Mouse (Mus musculus) kidney, postnatal 0 days (tissue): ENCODE measurements at regions not wholly inside any gene's neighbourhood (a gene's known extent, or its start where the extent isn't known, plus 50 kb on each side); places are given as distances from the start of the nearest gene placed in this dataset.
A peak's percentile ranks its signal among the peaks of the same experiment; 100 is the strongest.

Source experiments
- ATAC-seq: fragments of 200-750 bp; cut with Nextera tagmentation; replicated peaks from 2 replicates; pipeline ENCODE4 v1.8.0; 2017; ENCODE audit warnings: low read depth, moderate number of reproducible peaks, moderate TSS enrichment, moderate library complexity; ENCODE audit not compliant: low FRiP score
- DNase-seq: peaks from one replicate; pipeline ENCODE4 v3.0.0-alpha.2; 2016; ENCODE audit warnings: low spot score
- H3K27ac ChIP-seq: fragments of 300-500 bp; sonication (generic); 2 replicates; pipeline ENCODE4 v1.5.1; 2014; ENCODE audit warnings: mild to moderate bottlenecking
- H3K27me3 ChIP-seq: fragments of 300-500 bp; sonication (generic); 2 replicates; pipeline ENCODE4 v1.6.1; 2014; ENCODE audit warnings: low read length, mixed read lengths; ENCODE audit not compliant: insufficient read depth
- H3K36me3 ChIP-seq: fragments of 300-500 bp; sonication (generic); 2 replicates; pipeline ENCODE4 v1.6.1; 2014; ENCODE audit warnings: low read length, mixed read lengths; ENCODE audit not compliant: insufficient read depth
- H3K4me1 ChIP-seq: fragments of 300-500 bp; sonication (generic); replicated peaks from 2 replicates; pipeline ENCODE4 v1.6.1; 2014; ENCODE audit warnings: antibody characterized with exemption, low read length, mixed read lengths; ENCODE audit not compliant: insufficient read depth
- H3K4me2 ChIP-seq: fragments of 300-500 bp; sonication (generic); 2 replicates; pipeline ENCODE4 v1.6.1; 2014; ENCODE audit warnings: mild to moderate bottlenecking, low read length, moderate library complexity, mixed read lengths
- H3K4me3 ChIP-seq: fragments of 300-500 bp; sonication (generic); replicated peaks from 2 replicates; pipeline ENCODE4 v1.5.1; 2014; ENCODE audit warnings: low read depth, low read length
- H3K9ac ChIP-seq: fragments of 300-500 bp; sonication (generic); 2 replicates; pipeline ENCODE4 v1.6.1; 2014; ENCODE audit warnings: low read depth, low read length
- H3K9me3 ChIP-seq: fragments of 300-500 bp; sonication (generic); replicated peaks from 2 replicates; pipeline ENCODE4 v1.6.1; 2016; ENCODE audit warnings: low read length, inconsistent platforms, mixed read lengths
- CTCF ChIP-seq: IDR thresholded peaks from 2 replicates; pipeline ENCODE4 v1.5.1; 2016; ENCODE audit warnings: antibody characterized with exemption, low read depth, mild to moderate bottlenecking, moderate library complexity
- WGBS: fragments of 180-500 bp; shearing (Covaris S2); extraction: QIAGEN DNeasy Blood & Tissue Kit; methylation state at CpG from one replicate; pipeline ENCODE4 v1.1.7; 2014; 5-methylcytosine and 5-hydroxymethylcytosine counted together

DNA sequence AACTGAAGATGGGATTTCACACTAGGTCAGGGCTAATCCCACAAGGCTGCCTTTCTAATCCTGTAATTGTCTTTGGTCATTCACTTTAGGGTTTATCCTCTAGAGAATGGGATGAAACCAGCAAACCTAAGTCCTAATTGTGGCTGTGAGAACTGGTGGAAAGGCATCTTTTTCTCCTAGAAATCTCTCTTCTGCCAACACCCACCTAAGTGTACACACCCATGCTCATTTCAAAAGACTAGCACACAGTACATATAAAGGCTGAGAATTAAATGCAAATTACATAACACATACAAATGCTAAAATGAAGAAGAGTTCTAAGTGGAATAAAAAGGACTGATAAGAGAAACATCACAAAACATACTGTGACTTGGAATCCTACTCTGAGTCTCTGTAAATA lies 579.5 kb downstream of the Eepd1 start:
- no peak overlapping the region for H3K4me2 ChIP-seq
- no peaks in the 10 kb centered on the region for H3K27me3 ChIP-seq
- no peak overlapping the region for H3K9ac ChIP-seq
- no peaks in the 10 kb centered on the region for H3K4me1 ChIP-seq
- no peak for DNase-seq
- H3K27ac ChIP-seq: no peak overlapping the region
- no peak for TF ChIP-seq CTCF
- no peaks in the 10 kb centered on the region for H3K9me3 ChIP-seq
- no peaks in the 10 kb centered on the region for H3K36me3 ChIP-seq
- ATAC-seq: no peak
- H3K4me3 ChIP-seq: no peak overlapping the region

- Histone ChIP-seq H3K27ac (no peak overlapping the region), H3K4me1 (no peaks in the 10 kb centered on the region), H3K9ac (no peak overlapping the region), H3K4me3 (no peak overlapping the region), H3K27me3 (no peaks in the 10 kb centered on the region), H3K9me3 (no peaks in the 10 kb centered on the region), H3K36me3 (no peaks in the 10 kb centered on the region), H3K4me2 (no peak overlapping the region)
- 74% methylated on average over 2 of the region's 2 CpGs for WGBS
- DNase-seq: no peak
- no peak for TF ChIP-seq CTCF
- no peak for ATAC-seq
Observed at GRCm38 (mm10) chr9:26077057-26077456, 595.7 kb downstream of the Eepd1 start.

DNA sequence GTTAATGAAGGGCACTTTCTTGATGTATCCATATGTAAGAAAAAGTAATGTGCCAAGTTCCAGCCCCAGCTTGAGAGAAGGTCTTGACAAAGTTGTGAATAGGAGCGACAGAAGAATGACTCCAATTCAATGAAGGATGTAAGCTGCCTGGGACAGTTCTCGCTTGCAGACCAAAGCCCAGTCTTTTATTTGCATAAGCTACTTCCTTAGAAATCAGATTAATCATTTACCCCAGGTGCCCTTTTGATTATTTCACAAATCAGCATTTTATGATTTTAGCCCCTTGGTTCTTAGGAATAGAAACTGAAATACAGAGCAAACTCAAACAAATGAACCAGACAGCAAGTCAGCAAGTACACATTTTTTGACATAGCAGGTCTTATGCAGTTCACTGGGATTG lies 605.2 kb downstream of the Eepd1 start:
- Histone ChIP-seq H3K4me3 (no peak overlapping the region), H3K27ac (no peak overlapping the region), H3K27me3 (no peaks in the 10 kb centered on the region), H3K4me2 (no peak overlapping the region), H3K36me3 (no peaks in the 10 kb centered on the region), H3K9ac (no peak overlapping the region), H3K4me1 (no peaks in the 10 kb centered on the region), H3K9me3 (no peaks in the 10 kb centered on the region)
- 58% methylated on average over 2 of the region's 2 CpGs for WGBS
- no peak for DNase-seq
- no peak for TF ChIP-seq CTCF
- ATAC-seq: no peak

- Histone ChIP-seq H3K27me3 (no peaks in the 10 kb centered on the region), H3K9ac (no peak overlapping the region), H3K4me2 (no peak overlapping the region), H3K36me3 (no peaks in the 10 kb centered on the region), H3K27ac (no peak overlapping the region), H3K4me1 (no peaks in the 10 kb centered on the region), H3K4me3 (no peak overlapping the region), H3K9me3 (no peaks in the 10 kb centered on the region)
- DNase-seq (no peak), ATAC-seq (no peak)
- TF ChIP-seq CTCF: no peak
- WGBS: 84% methylated on average over 10 of the region's 10 CpGs
Observed at GRCm38 (mm10) chr9:26092061-26092687, 610.8 kb downstream of the Eepd1 start.

GRCm38 (mm10) chr9:26104136-26104535 lies 622.8 kb downstream of the Eepd1 start:
- Histone ChIP-seq H3K27me3 (no peaks in the 10 kb centered on the region), H3K27ac (no peak overlapping the region), H3K4me2 (no peak overlapping the region), H3K9ac (no peak overlapping the region), H3K4me3 (no peak overlapping the region), H3K36me3 (no peaks in the 10 kb centered on the region), H3K4me1 (no peaks in the 10 kb centered on the region), H3K9me3 (no peaks in the 10 kb centered on the region)
- no peak for DNase-seq
- no peak for TF ChIP-seq CTCF
- no peak for ATAC-seq
- WGBS: 68% methylated on average over 4 of the region's 4 CpGs

GRCm38 (mm10) chr9:26121986-26122385 lies 611.5 kb upstream of the B3gat1 start:
- H3K9ac ChIP-seq: no peak overlapping the region
- no peaks in the 10 kb centered on the region for H3K36me3 ChIP-seq
- no peaks in the 10 kb centered on the region for H3K27me3 ChIP-seq
- ATAC-seq (no peak), DNase-seq (peak; percentile 4)
- TF ChIP-seq CTCF: peak; percentile 29; the same call in 1 of the 2 replicates
- no peak overlapping the region for H3K4me2 ChIP-seq
- WGBS: 76% methylated on average over 2 of the region's 2 CpGs
- H3K4me1 ChIP-seq: no peaks in the 10 kb centered on the region
- no peaks in the 10 kb centered on the region for H3K9me3 ChIP-seq
- H3K27ac ChIP-seq: no peak overlapping the region
- H3K4me3 ChIP-seq: no peak overlapping the region

DNA sequence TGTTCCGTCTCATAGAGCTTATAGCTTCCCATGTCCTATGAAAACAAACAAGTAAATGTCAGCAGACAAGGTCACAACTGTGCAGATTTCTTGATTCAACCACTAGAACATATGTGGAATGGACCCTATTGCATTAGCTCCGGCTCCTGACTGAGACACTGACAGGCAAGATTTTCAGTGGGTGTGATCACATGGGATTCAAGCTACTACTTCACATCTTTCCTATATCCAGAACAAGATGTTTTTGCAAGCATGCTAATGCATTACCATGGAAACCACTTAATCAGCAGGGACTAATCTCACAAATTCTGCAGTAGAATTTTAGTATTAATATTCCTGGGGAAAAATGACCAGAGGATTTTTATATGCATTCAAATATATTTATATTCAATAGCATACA lies 598.9 kb upstream of the B3gat1 start:
- ATAC-seq (no peak), DNase-seq (no peak)
- WGBS: 73% methylated on average over 2 of the region's 2 CpGs
- no peaks in the 10 kb centered on the region for H3K9me3 ChIP-seq
- H3K27ac ChIP-seq: no peak overlapping the region
- no peak for TF ChIP-seq CTCF
- H3K4me1 ChIP-seq: no peaks in the 10 kb centered on the region
- no peaks in the 10 kb centered on the region for H3K27me3 ChIP-seq
- no peak overlapping the region for H3K4me3 ChIP-seq
- H3K9ac ChIP-seq: no peak overlapping the region
- no peaks in the 10 kb centered on the region for H3K36me3 ChIP-seq
- no peak overlapping the region for H3K4me2 ChIP-seq
